Mouse (Mus musculus) liver, embryonic 14.5 days (tissue): ENCODE data around the gene Lyst. TPM values are rescaled to one million over a fixed set of nuclear protein-coding genes. Genes with fewer than 3 reads are reported as not detected.

Experiments
- ATAC-seq: fragments of 200-750 bp; cut with Nextera tagmentation; 2 replicates; pipeline ENCODE4 v1.8.0; 2017; ENCODE audit warnings: moderate number of reproducible peaks, mild to moderate bottlenecking, moderate library complexity; ENCODE audit not compliant: insufficient read depth
- DNase-seq, 3 experiments: peaks; one replicate each; pipeline ENCODE4 v3.0.0-alpha.2; 2012 to 2013; ENCODE audit warnings: low read depth in 3 of 3, low spot score in 3 of 3
- H3K27ac ChIP-seq: fragments of 300-500 bp; sonication (generic); 2 replicates; pipeline ENCODE4 v1.5.1; 2014; ENCODE audit warnings: moderate library complexity, mild to moderate bottlenecking, control low read depth, inconsistent platforms
- H3K27me3 ChIP-seq: fragments of 300-500 bp; sonication (generic); 2 replicates; pipeline ENCODE4 v1.6.1; 2014; ENCODE audit warnings: mild to moderate bottlenecking, low read length, moderate library complexity; ENCODE audit not compliant: control insufficient read depth, insufficient read depth
- H3K36me3 ChIP-seq: fragments of 300-500 bp; sonication (generic); replicated peaks from 2 replicates; pipeline ENCODE4 v1.6.1; 2014; ENCODE audit warnings: low read depth; ENCODE audit not compliant: control insufficient read depth, insufficient read depth
- H3K4me1 ChIP-seq, 2 experiments: fragments of 200-500 bp in 1 of 2; fragments of 300-500 bp in 1 of 2; sonication (generic) in 1 of 2; replicated peaks; 2 replicates each; pipeline ENCODE4 v1.6.1; 2012 to 2014; ENCODE audit warnings: antibody characterized with exemption in 1 of 2, inconsistent platforms in 1 of 2, low read length in 1 of 2; ENCODE audit not compliant: control insufficient read depth in 2 of 2, insufficient read depth in 2 of 2
- H3K4me2 ChIP-seq: fragments of 300-500 bp; sonication (generic); 2 replicates; pipeline ENCODE4 v1.6.1; 2014; ENCODE audit warnings: low read depth, mild to moderate bottlenecking, control low read depth, moderate library complexity
- H3K4me3 ChIP-seq, 2 experiments: fragments of 200-500 bp in 1 of 2; fragments of 300-500 bp in 1 of 2; sonication (generic) in 1 of 2; 2 replicates each; pipeline ENCODE4 v1.5.1; 2012 to 2014; ENCODE audit warnings: low read depth in 2 of 2, low read length in 2 of 2, mild to moderate bottlenecking in 2 of 2, control low read depth in 1 of 2, inconsistent platforms in 1 of 2, moderate library complexity in 1 of 2; ENCODE audit not compliant: insufficient read depth in 1 of 2
- H3K9ac ChIP-seq: fragments of 300-500 bp; sonication (generic); replicated peaks from 2 replicates; pipeline ENCODE4 v1.6.1; 2014; ENCODE audit warnings: mild to moderate bottlenecking, control low read depth, moderate library complexity
- H3K9me3 ChIP-seq: fragments of 300-500 bp; sonication (generic); 2 replicates; pipeline ENCODE4 v1.6.1; 2016; ENCODE audit warnings: low read length, mixed read lengths; ENCODE audit not compliant: control insufficient read depth
- CTCF ChIP-seq: IDR thresholded peaks from 2 replicates; pipeline ENCODE4 v1.5.1; 2016; ENCODE audit warnings: antibody characterized with exemption, low read depth, control low read depth
- EP300 ChIP-seq: IDR thresholded peaks from 2 replicates; pipeline ENCODE4 v1.6.1; 2016; ENCODE audit warnings: antibody characterized with exemption, low read depth
- WGBS: fragments of 180-500 bp; shearing (Covaris S2); extraction: QIAGEN DNeasy Blood & Tissue Kit; methylation state at CpG from one replicate; pipeline ENCODE4 v1.1.7; 2014; ENCODE audit not compliant: insufficient replicate concordance; 5-methylcytosine and 5-hydroxymethylcytosine counted together
- polyA plus RNA-seq, 2 experiments: library from polyadenylated mRNA; depleted of rRNA in 1 of 2; stranded (reverse) in 1 of 2; unstranded in 1 of 2; fragments of >200 nt; fragmentation: Nextera tagmentation in 1 of 2; extraction: Ambion mirVana in 1 of 2; gene quantifications; 2 replicates each; pipeline versions ENCODE4 v1.2.1 to v1.2.3; 2012 to 2014

The Lyst gene
- polyA plus RNA-seq, 2 experiments, result 1.8 to 2.3 TPM

GRCm38 (mm10) chr13:13783296-13783695, 193.1 kb downstream of the Lyst start:
- Histone ChIP-seq H3K4me1 (no peaks in the 10 kb centered on the region), H3K4me2 (no peak overlapping the region), H3K4me3 (no peak overlapping the region), H3K27me3 (peaks cover 32% of the 10 kb centered on the region), H3K27ac (no peak overlapping the region), H3K9ac (no peak overlapping the region), H3K9me3 (no peaks in the 10 kb centered on the region), H3K36me3 (no peaks in the 10 kb centered on the region)
- TF ChIP-seq EP300 (no peak), CTCF (no peak)
- ATAC-seq, result no peak
- no peak for DNase-seq
- 41% methylated on average over 7 of the region's 7 CpGs for WGBS

GRCm38 (mm10) chr13:13783894-13784419, 193.8 kb downstream of the Lyst start, which contains the start of gene Gng4:
TSS of gene Gng4 (plus strand) at chr13:13784059.
- no peak within 1 kb of the TSS for H3K27ac ChIP-seq
- H3K9ac ChIP-seq, result no peak within 1 kb of the TSS
- no peaks in the 10 kb centered on the region for H3K36me3 ChIP-seq
- no peaks in the 10 kb centered on the region for H3K9me3 ChIP-seq
- peak within 1 kb of the TSS; percentile 2 to 45; a peak in 2 of 4 replicates for H3K4me3 ChIP-seq
- H3K4me2 ChIP-seq, result peak within 1 kb of the TSS; percentile 63
- H3K27me3 ChIP-seq, result peaks cover 32% of the 10 kb centered on the region
- peak; percentile 33; the same call in 1 of the 2 replicates for ATAC-seq
- under 1% methylated on average over 41 of the region's 43 CpGs for WGBS
- no peaks in the 10 kb centered on the region for H3K4me1 ChIP-seq
- TF ChIP-seq CTCF (no peak), EP300 (no peak)
- no peak for DNase-seq

- Histone ChIP-seq H3K27me3 (peaks cover 32% of the 10 kb centered on the region), H3K27ac (no peak overlapping the region), H3K4me3 (peak overlapping the region; percentile 2 to 45; a peak in 2 of 4 replicates), H3K4me2 (peak overlapping the region; percentile 63), H3K4me1 (no peaks in the 10 kb centered on the region), H3K9me3 (no peaks in the 10 kb centered on the region), H3K36me3 (no peaks in the 10 kb centered on the region), H3K9ac (no peak overlapping the region)
- TF ChIP-seq EP300, result no peak
- no peak for TF ChIP-seq CTCF
- under 1% methylated on average over 59 of the region's 59 CpGs for WGBS
- ATAC-seq (0 out of 2 replicates have a peak, but pooled peaks have one; percentile 8), DNase-seq (no peak)
Measured at GRCm38 (mm10) chr13:13784420-13784936, 194.3 kb downstream of the Lyst start.

- WGBS, result 2% methylated on average over 30 of the region's 30 CpGs
- peaks cover 32% of the 10 kb centered on the region for H3K27me3 ChIP-seq
Measured at GRCm38 (mm10) chr13:13784981-13785783, 195.0 kb downstream of the Lyst start.

GRCm38 (mm10) chr13:13786971-13787370, 196.8 kb downstream of the Lyst start:
- Histone ChIP-seq H3K9me3 (no peaks in the 10 kb centered on the region), H3K4me1 (no peaks in the 10 kb centered on the region), H3K27me3 (peaks cover 32% of the 10 kb centered on the region), H3K36me3 (no peaks in the 10 kb centered on the region), H3K4me2 (no peak overlapping the region), H3K27ac (no peak overlapping the region), H3K9ac (no peak overlapping the region), H3K4me3 (no peak overlapping the region)
- 65% methylated on average over 6 of the region's 6 CpGs for WGBS
- no peak for ATAC-seq
- no peak for DNase-seq
- no peak for TF ChIP-seq EP300
- no peak for TF ChIP-seq CTCF

More at GRCm38 (mm10) chr13:13784981-13785783, 195.0 kb downstream of the Lyst start:
- no peaks in the 10 kb centered on the region for H3K9me3 ChIP-seq
- no peaks in the 10 kb centered on the region for H3K4me1 ChIP-seq
- DNase-seq (no peak), ATAC-seq (no peak)
- no peaks in the 10 kb centered on the region for H3K36me3 ChIP-seq
- TF ChIP-seq CTCF (no peak), EP300 (no peak)
- peak overlapping the region; percentile 63 for H3K4me2 ChIP-seq
- H3K27ac ChIP-seq, result no peak overlapping the region
- H3K9ac ChIP-seq, result no peak overlapping the region
- H3K4me3 ChIP-seq, result no peak overlapping the region
